Mouse (Mus musculus): Measurements from ENCODE around the gene Pqbp1.

DNA sequence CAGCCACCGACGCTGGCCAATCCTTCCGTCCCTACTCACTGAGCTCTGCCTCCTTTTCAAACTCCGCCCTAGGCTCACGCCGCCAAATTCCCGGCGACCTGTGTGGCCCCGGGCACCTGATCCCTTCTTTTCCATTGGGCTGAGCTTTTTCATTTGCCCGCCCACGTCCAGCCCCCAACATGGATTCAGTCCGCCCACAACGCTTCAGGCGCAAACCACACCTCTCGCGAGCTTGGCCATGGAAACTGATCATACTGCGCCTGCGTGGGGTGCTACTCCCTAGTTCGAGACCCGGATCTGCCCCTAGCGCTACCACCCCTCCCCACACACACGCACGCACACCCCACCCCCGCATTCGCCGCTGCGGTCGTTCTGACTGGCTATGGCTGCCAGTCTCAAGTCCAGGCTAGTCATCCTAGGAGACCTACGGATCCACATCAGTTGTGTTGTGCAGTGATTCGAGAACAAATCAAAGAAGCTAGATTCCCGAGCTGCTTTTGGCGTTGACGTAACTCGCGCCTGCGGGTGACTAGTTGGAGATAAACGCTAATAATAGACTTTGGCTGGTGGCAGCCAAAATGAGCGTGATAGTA, 48.9 kb upstream of the Pqbp1 start:
- TF ChIP-seq POLR2A (IDR thresholded peaks at IDR 0.05; ENCODE audit: borderline replicate concordance, extremely low read depth, low read depth, low read length): no peak
- TF ChIP-seq CTCF (IDR thresholded peaks at IDR 0.05; ENCODE audit: insufficient read depth, low read length): no peak
